ENCODE assay signal across 8 mouse cellular contexts in the genomic region with DNA sequence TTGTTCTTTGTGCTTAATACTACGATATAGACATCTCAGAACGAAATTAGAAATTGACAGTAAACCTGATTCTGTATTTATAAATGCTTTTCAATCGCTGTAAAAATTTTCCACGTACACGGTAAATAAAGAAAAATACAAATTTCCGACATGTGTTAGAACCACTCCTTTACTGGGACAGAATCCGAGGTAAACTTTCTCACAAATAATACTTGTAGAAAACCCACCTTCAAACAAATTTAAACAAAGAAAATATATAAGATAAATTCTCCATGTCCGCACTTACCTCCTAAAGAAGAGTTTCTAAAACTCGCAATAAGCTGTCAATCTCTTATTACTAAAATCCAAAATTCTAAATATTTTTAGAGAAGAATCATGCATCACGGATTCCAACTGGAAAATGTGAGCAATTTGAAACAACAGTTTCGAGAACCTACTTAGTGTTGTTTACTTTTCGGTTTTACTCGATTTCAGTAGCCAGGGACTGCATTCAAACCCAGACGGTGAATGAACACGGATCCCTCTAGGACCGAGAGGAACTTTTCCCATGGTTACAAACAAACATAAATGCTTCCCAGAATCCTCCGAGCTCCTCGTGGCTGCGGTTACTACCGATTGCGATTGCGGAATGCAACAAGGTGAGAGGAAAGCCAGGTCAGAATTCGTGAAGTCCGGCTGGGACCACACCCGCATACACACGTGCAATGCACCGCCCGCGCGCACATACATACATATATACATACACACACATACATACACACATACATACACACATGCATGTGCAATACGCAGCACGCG. TPM values are rescaled to one million over a fixed set of nuclear protein-coding genes. Genes with fewer than 3 reads are reported as not detected.
DNase-seq lines count a peak whose midpoint lies in the region; ATAC-seq and TF ChIP-seq lines count a peak whose summit lies in the region.

No protein-coding gene starts in this region.

- no peak for TF ChIP-seq POLR2A in olfactory bulb, adult 2 months (IDR thresholded peaks at IDR 0.05; ENCODE audit: insufficient read depth, low read depth, low read length)

- H3K27me3 ChIP-seq in lung, embryonic 15.5 days = no peaks in the 10 kb centered on the region

- H3K36me3 ChIP-seq in lung, embryonic 15.5 days = peaks cover 7% of the 10 kb centered on the region

- WGBS in lung, embryonic 15.5 days = under 1% methylated on average over 33 of the region's 33 CpGs
- under 1% methylated on average over 33 of the region's 33 CpGs for WGBS in olfactory bulb, adult 2 months

- H3K9me3 ChIP-seq in lung, embryonic 15.5 days = no peaks in the 10 kb centered on the region

- TF ChIP-seq CTCF in olfactory bulb, adult 2 months (IDR thresholded peaks at IDR 0.05; ENCODE audit: insufficient read depth, low read depth, low read length) = no peak

- H3K4me3 ChIP-seq in lung, embryonic 15.5 days = peak overlapping the region; percentile 84
- H3K4me3 ChIP-seq in olfactory bulb, adult 2 months (ENCODE audit: insufficient read depth, low read depth, low read length) = peak overlapping the region; percentile 98

- peaks cover 8% of the 10 kb centered on the region for H3K4me1 ChIP-seq in lung, embryonic 15.5 days
- no peaks in the 10 kb centered on the region for H3K4me1 ChIP-seq in olfactory bulb, adult 2 months (ENCODE audit: control insufficient read depth, insufficient read depth, low read length)

- DNase-seq in Muller cell, postnatal 12 days (ENCODE audit: inconsistent ontology term) = peak; percentile 77
- peak; percentile 87 for DNase-seq in cerebellum, adult 9-10 months
- peak; percentile 90 for DNase-seq in forelimb bud, embryonic 11.5 days (ENCODE audit: low read depth, low spot score)
- DNase-seq in layer of hippocampus, adult 8-10 months (ENCODE audit: low spot score in 2 of 2) = peak; percentile 61 to 79
- peak; percentile 17 to 28 for DNase-seq in thymus, postnatal 10 days (ENCODE audit: low spot score in 2 of 2)

- H3K4me2 ChIP-seq in lung, embryonic 15.5 days = peak overlapping the region; percentile 58

- ATAC-seq in hematopoietic stem cell, adult 5-6 weeks (replicated peaks in 1 of 2; ENCODE audit: insufficient read depth in 1 of 2, low FRiP score in 2 of 2, low TSS enrichment in 1 of 2, low read depth in 1 of 2, poor library complexity in 2 of 2, severe bottlenecking in 2 of 2) = peak; percentile 60 to 66
- ATAC-seq in lung, embryonic 15.5 days (ENCODE audit: borderline replicate concordance, extremely low read depth, low FRiP score, low TSS enrichment) = peak; percentile 88

- H3K9ac ChIP-seq in lung, embryonic 15.5 days = peak overlapping the region; percentile 79

- peak overlapping the region; percentile 71 for H3K27ac ChIP-seq in lung, embryonic 15.5 days
- no peak overlapping the region for H3K27ac ChIP-seq in olfactory bulb, adult 2 months (ENCODE audit: insufficient read depth, low read depth, low read length)

RNA-seq across cellular contexts. Expression of gene Atf6, which starts 0.7 kb away (rescaled TPM):
- total RNA-seq in hematopoietic stem cell, adult 5-6 weeks (2017) = 25.2 and 26.2 TPM in 2 replicates
- total RNA-seq in layer of hippocampus, adult 8-10 months (2022) = 10 to 100 TPM; 44.3 to 51.8 (median 48.5) TPM
- polyA plus RNA-seq in lung, embryonic 15.5 days (2015; fragmentation: Nextera tagmentation; extraction: Ambion mirVana) = 9.1 and 10.1 TPM in 2 replicates
- not detected in 2 replicates for polyA plus RNA-seq in olfactory bulb, adult 2 months (2012; ENCODE audit: insufficient read depth, insufficient read length, low replicate concordance, missing spikeins)

RNA-seq across cellular contexts. Expression of gene Gm26620, which starts 16.6 kb away (rescaled TPM):
- total RNA-seq in hematopoietic stem cell, adult 5-6 weeks (2017) = 1.8 TPM in 1 of 2 replicates, not detected in the other
- 1 to 10 TPM in 1 of 4 experiments, under 1 TPM in 1, not detected in 2; 0.68 to 1.3 TPM for total RNA-seq in layer of hippocampus, adult 8-10 months (2022)
- polyA plus RNA-seq in lung, embryonic 15.5 days (2015; fragmentation: Nextera tagmentation; extraction: Ambion mirVana) = 0.20 and 0.79 TPM in 2 replicates
- polyA plus RNA-seq in olfactory bulb, adult 2 months (2012; ENCODE audit: insufficient read depth, insufficient read length, low replicate concordance, missing spikeins) = not detected in 2 replicates

RNA-seq across cellular contexts. Expression of gene Dusp12, which starts 17.0 kb away (rescaled TPM):
- 10.8 and 18.7 TPM in 2 replicates for total RNA-seq in hematopoietic stem cell, adult 5-6 weeks (2017)
- 10 to 100 TPM; 15.0 to 24.3 (median 19.4) TPM for total RNA-seq in layer of hippocampus, adult 8-10 months (2022)
- polyA plus RNA-seq in lung, embryonic 15.5 days (2015; fragmentation: Nextera tagmentation; extraction: Ambion mirVana) = 34.1 and 37.0 TPM in 2 replicates
- not detected in 2 replicates for polyA plus RNA-seq in olfactory bulb, adult 2 months (2012; ENCODE audit: insufficient read depth, insufficient read length, low replicate concordance, missing spikeins)

RNA-seq across cellular contexts. Expression of gene Fcrlb, which starts 44.4 kb away (rescaled TPM):
- not detected in 2 replicates for total RNA-seq in hematopoietic stem cell, adult 5-6 weeks (2017)
- under 1 TPM; 0.25 to 0.61 (median 0.41) TPM for total RNA-seq in layer of hippocampus, adult 8-10 months (2022)
- not detected in 2 replicates for polyA plus RNA-seq in lung, embryonic 15.5 days (2015; fragmentation: Nextera tagmentation; extraction: Ambion mirVana)
- not detected in 2 replicates for polyA plus RNA-seq in olfactory bulb, adult 2 months (2012; ENCODE audit: insufficient read depth, insufficient read length, low replicate concordance, missing spikeins)

RNA-seq across cellular contexts. Expression of gene Fcrla, which starts 59.1 kb away (rescaled TPM):
- total RNA-seq in hematopoietic stem cell, adult 5-6 weeks (2017) = 0.65 and 1.1 TPM in 2 replicates
- total RNA-seq in layer of hippocampus, adult 8-10 months (2022) = not detected
- polyA plus RNA-seq in lung, embryonic 15.5 days (2015; fragmentation: Nextera tagmentation; extraction: Ambion mirVana) = 0.14 TPM in 1 of 2 replicates, not detected in the other
- polyA plus RNA-seq in olfactory bulb, adult 2 months (2012; ENCODE audit: insufficient read depth, insufficient read length, low replicate concordance, missing spikeins) = not detected in 2 replicates

Comparison
In these comparisons a context has a peak if more than half of its experiments do, and no peak if none do; other contexts are left out.
1. DNase-seq: peak in every context shown above with its lines; median percentile 90 in forelimb bud, embryonic 11.5 days; 87 in cerebellum, adult 9-10 months; 77 in Muller cell, postnatal 12 days; 70 in layer of hippocampus, adult 8-10 months; 22 in thymus, postnatal 10 days.